Mouse (Mus musculus): ENCODE results near the gene Pam16.

GRCm38 (mm10) chr16:4654706-4655105 lies 29.9 kb upstream of the Pam16 start:
- TF ChIP-seq EP300 (IDR thresholded peaks at IDR 0.05; ENCODE audit: low read depth): no peak
- TF ChIP-seq CTCF (IDR thresholded peaks at IDR 0.05; ENCODE audit: low read depth): no peak

Data from liver, postnatal 0 days (tissue).